Mouse (Mus musculus): ENCODE data around the gene Gpd1l. TPM values are rescaled to one million over a fixed set of nuclear protein-coding genes. Genes with fewer than 3 reads are reported as not detected.

Gpd1l gene
- polyA plus RNA-seq, 1 experiment from 2014 or later: 11.7 TPM

GRCm38 (mm10) chr9:114921352-114922081 lies 12.3 kb downstream of the Gpd1l start:
- Histone ChIP-seq H3K27me3 (ENCODE audit: control insufficient read depth, insufficient read depth, low read length) (no peaks in the 10 kb centered on the region), H3K4me2 (replicated peaks; ENCODE audit: low read depth, low read length) (no peak overlapping the region), H3K4me1 (ENCODE audit: control insufficient read depth, insufficient read depth, low read length) (no peaks in the 10 kb centered on the region), H3K27ac (ENCODE audit: low read length) (no peak overlapping the region), H3K36me3 (ENCODE audit: control insufficient read depth, insufficient read depth, low read length) (no peaks in the 10 kb centered on the region), H3K9me3 (ENCODE audit: control insufficient read depth, low read depth, low read length) (no peaks in the 10 kb centered on the region), H3K9ac (replicated peaks; ENCODE audit: low read depth, low read length) (no peak overlapping the region), H3K4me3 (ENCODE audit: low read depth, low read length) (no peak overlapping the region)
- WGBS: 91% methylated on average over 2 of the region's 2 CpGs
- no peak for ATAC-seq (ENCODE audit: insufficient number of reproducible peaks, insufficient read depth, low FRiP score, low read depth)

GRCm38 (mm10) chr9:114920569-114920968 lies 13.2 kb downstream of the Gpd1l start:
- Histone ChIP-seq H3K27me3 (ENCODE audit: control insufficient read depth, insufficient read depth, low read length) (no peaks in the 10 kb centered on the region), H3K27ac (ENCODE audit: low read length) (no peak overlapping the region), H3K9me3 (ENCODE audit: control insufficient read depth, low read depth, low read length) (no peaks in the 10 kb centered on the region), H3K36me3 (ENCODE audit: control insufficient read depth, insufficient read depth, low read length) (no peaks in the 10 kb centered on the region), H3K4me3 (ENCODE audit: low read depth, low read length) (no peak overlapping the region), H3K4me1 (ENCODE audit: control insufficient read depth, insufficient read depth, low read length) (no peaks in the 10 kb centered on the region), H3K4me2 (replicated peaks; ENCODE audit: low read depth, low read length) (no peak overlapping the region), H3K9ac (replicated peaks; ENCODE audit: low read depth, low read length) (no peak overlapping the region)
- WGBS: 82% methylated on average over 9 of the region's 9 CpGs
- ATAC-seq (ENCODE audit: insufficient number of reproducible peaks, insufficient read depth, low FRiP score, low read depth): no peak

GRCm38 (mm10) chr9:114912680-114913649 lies 20.8 kb downstream of the Gpd1l start:
- H3K36me3 ChIP-seq (ENCODE audit: control insufficient read depth, insufficient read depth, low read length): no peaks in the 10 kb centered on the region; the same call in 1 of the 2 replicates
- ATAC-seq (ENCODE audit: insufficient number of reproducible peaks, insufficient read depth, low FRiP score, low read depth): no peak
- 49% methylated on average over 18 of the region's 18 CpGs for WGBS

GRCm38 (mm10) chr9:114907509-114907908 lies 26.3 kb downstream of the Gpd1l start:
- no peak overlapping the region for H3K4me3 ChIP-seq (ENCODE audit: low read depth, low read length)
- H3K9ac ChIP-seq (replicated peaks; ENCODE audit: low read depth, low read length): no peak overlapping the region
- no peak overlapping the region for H3K27ac ChIP-seq (ENCODE audit: low read length)
- 70% methylated on average over 7 of the region's 7 CpGs for WGBS
- no peak overlapping the region for H3K4me2 ChIP-seq (replicated peaks; ENCODE audit: low read depth, low read length)
- H3K36me3 ChIP-seq (ENCODE audit: control insufficient read depth, insufficient read depth, low read length): no peaks in the 10 kb centered on the region; the same call in 1 of the 2 replicates
- no peaks in the 10 kb centered on the region for H3K4me1 ChIP-seq (ENCODE audit: control insufficient read depth, insufficient read depth, low read length)
- no peaks in the 10 kb centered on the region for H3K27me3 ChIP-seq (ENCODE audit: control insufficient read depth, insufficient read depth, low read length)
- ATAC-seq (ENCODE audit: insufficient number of reproducible peaks, insufficient read depth, low FRiP score, low read depth): no peak
- H3K9me3 ChIP-seq (ENCODE audit: control insufficient read depth, low read depth, low read length): no peaks in the 10 kb centered on the region

More at GRCm38 (mm10) chr9:114912680-114913649, 20.8 kb downstream of the Gpd1l start:
- no peaks in the 10 kb centered on the region for H3K4me1 ChIP-seq (ENCODE audit: control insufficient read depth, insufficient read depth, low read length)
- no peak overlapping the region for H3K4me2 ChIP-seq (replicated peaks; ENCODE audit: low read depth, low read length)
- no peaks in the 10 kb centered on the region for H3K9me3 ChIP-seq (ENCODE audit: control insufficient read depth, low read depth, low read length)
- no peak overlapping the region for H3K27ac ChIP-seq (ENCODE audit: low read length)
- no peaks in the 10 kb centered on the region for H3K27me3 ChIP-seq (ENCODE audit: control insufficient read depth, insufficient read depth, low read length)
- no peak overlapping the region for H3K4me3 ChIP-seq (ENCODE audit: low read depth, low read length)
- no peak overlapping the region for H3K9ac ChIP-seq (replicated peaks; ENCODE audit: low read depth, low read length)

GRCm38 (mm10) chr9:114895919-114896318 lies 37.9 kb downstream of the Gpd1l start:
- 75% methylated on average over 4 of the region's 4 CpGs for WGBS
- H3K4me1 ChIP-seq (ENCODE audit: control insufficient read depth, insufficient read depth, low read length): no peaks in the 10 kb centered on the region

GRCm38 (mm10) chr9:114892974-114893373 lies 40.8 kb downstream of the Gpd1l start:
- Histone ChIP-seq H3K4me3 (ENCODE audit: low read depth, low read length) (no peak overlapping the region), H3K27ac (ENCODE audit: low read length) (no peak overlapping the region), H3K4me1 (ENCODE audit: control insufficient read depth, insufficient read depth, low read length) (no peaks in the 10 kb centered on the region), H3K9ac (replicated peaks; ENCODE audit: low read depth, low read length) (no peak overlapping the region), H3K36me3 (ENCODE audit: control insufficient read depth, insufficient read depth, low read length) (no peaks in the 10 kb centered on the region), H3K4me2 (replicated peaks; ENCODE audit: low read depth, low read length) (no peak overlapping the region), H3K27me3 (ENCODE audit: control insufficient read depth, insufficient read depth, low read length) (no peaks in the 10 kb centered on the region), H3K9me3 (ENCODE audit: control insufficient read depth, low read depth, low read length) (no peaks in the 10 kb centered on the region; the same call in 1 of the 2 replicates)
- ATAC-seq (ENCODE audit: insufficient number of reproducible peaks, insufficient read depth, low FRiP score, low read depth): no peak
- 70% methylated on average over 11 of the region's 11 CpGs for WGBS

More at GRCm38 (mm10) chr9:114895919-114896318, 37.9 kb downstream of the Gpd1l start:
- H3K4me3 ChIP-seq (ENCODE audit: low read depth, low read length): no peak overlapping the region
- no peak overlapping the region for H3K27ac ChIP-seq (ENCODE audit: low read length)
- no peaks in the 10 kb centered on the region; the same call in 1 of the 2 replicates for H3K9me3 ChIP-seq (ENCODE audit: control insufficient read depth, low read depth, low read length)
- H3K4me2 ChIP-seq (replicated peaks; ENCODE audit: low read depth, low read length): no peak overlapping the region
- no peaks in the 10 kb centered on the region for H3K36me3 ChIP-seq (ENCODE audit: control insufficient read depth, insufficient read depth, low read length)
- H3K9ac ChIP-seq (replicated peaks; ENCODE audit: low read depth, low read length): no peak overlapping the region
- H3K27me3 ChIP-seq (ENCODE audit: control insufficient read depth, insufficient read depth, low read length): no peaks in the 10 kb centered on the region
- no peak for ATAC-seq (ENCODE audit: insufficient number of reproducible peaks, insufficient read depth, low FRiP score, low read depth)

- H3K36me3 ChIP-seq (ENCODE audit: control insufficient read depth, insufficient read depth, low read length): no peaks in the 10 kb centered on the region
- H3K27ac ChIP-seq (ENCODE audit: low read length): no peak overlapping the region
- H3K4me1 ChIP-seq (ENCODE audit: control insufficient read depth, insufficient read depth, low read length): no peaks in the 10 kb centered on the region
- WGBS: 30% methylated on average over 7 of the region's 7 CpGs
- ATAC-seq (ENCODE audit: insufficient number of reproducible peaks, insufficient read depth, low FRiP score, low read depth): no peak
- H3K27me3 ChIP-seq (ENCODE audit: control insufficient read depth, insufficient read depth, low read length): no peaks in the 10 kb centered on the region
- no peaks in the 10 kb centered on the region; the same call in 1 of the 2 replicates for H3K9me3 ChIP-seq (ENCODE audit: control insufficient read depth, low read depth, low read length)
- H3K9ac ChIP-seq (replicated peaks; ENCODE audit: low read depth, low read length): no peak overlapping the region
- H3K4me3 ChIP-seq (ENCODE audit: low read depth, low read length): no peak overlapping the region
- H3K4me2 ChIP-seq (replicated peaks; ENCODE audit: low read depth, low read length): no peak overlapping the region
These were observed 43.4 kb downstream of the Gpd1l start for GRCm38 (mm10) chr9:114890377-114890776.

GRCm38 (mm10) chr9:114888856-114889407 lies 44.9 kb downstream of the Gpd1l start:
- no peaks in the 10 kb centered on the region for H3K9me3 ChIP-seq (ENCODE audit: control insufficient read depth, low read depth, low read length)
- no peak overlapping the region for H3K27ac ChIP-seq (ENCODE audit: low read length)
- ATAC-seq (ENCODE audit: insufficient number of reproducible peaks, insufficient read depth, low FRiP score, low read depth): no peak
- no peaks in the 10 kb centered on the region for H3K27me3 ChIP-seq (ENCODE audit: control insufficient read depth, insufficient read depth, low read length)
- WGBS: 88% methylated on average over 5 of the region's 5 CpGs
- no peaks in the 10 kb centered on the region for H3K4me1 ChIP-seq (ENCODE audit: control insufficient read depth, insufficient read depth, low read length)
- no peak overlapping the region for H3K9ac ChIP-seq (replicated peaks; ENCODE audit: low read depth, low read length)
- H3K36me3 ChIP-seq (ENCODE audit: control insufficient read depth, insufficient read depth, low read length): no peaks in the 10 kb centered on the region
- no peak overlapping the region for H3K4me2 ChIP-seq (replicated peaks; ENCODE audit: low read depth, low read length)
- no peak overlapping the region for H3K4me3 ChIP-seq (ENCODE audit: low read depth, low read length)
